Comparison of ENCODE assay signal across 23 mouse cellular contexts in the genomic region with DNA sequence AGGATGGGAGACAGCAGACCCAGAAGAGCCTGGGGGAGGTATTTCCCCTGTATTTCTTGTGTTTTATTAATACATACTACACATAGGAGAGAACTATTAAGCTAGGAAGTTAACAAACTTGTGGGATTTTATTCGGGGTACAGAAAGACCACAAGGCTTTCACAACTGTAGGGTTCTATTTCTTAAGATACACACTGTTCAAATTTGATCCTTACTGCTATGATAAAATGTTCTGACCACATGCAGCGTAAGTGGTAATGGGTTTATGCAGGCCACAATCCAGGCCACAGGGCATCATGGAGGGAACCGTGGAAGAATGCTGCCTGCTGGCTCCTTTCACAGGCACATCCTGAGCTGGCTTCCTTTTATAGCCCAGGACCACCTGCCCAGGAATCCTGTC.
DNase-seq lines count a peak whose midpoint lies in the region; ATAC-seq and TF ChIP-seq lines count a peak whose summit lies in the region.
"Had no signal": no experiment of that assay in that cellular context is flagged by ENCODE, and none has a peak within 500 bp of the region (broad histone marks: within the 10 kb centered on the region; RNA-seq: fewer than 3 reads in every experiment).

No protein-coding gene starts in this region.

- no peak overlapping the region for H3K4me2 ChIP-seq in embryonic facial prominence, embryonic 12.5 days (replicated peaks)

- no peaks in the 10 kb centered on the region for H3K9me3 ChIP-seq in embryonic facial prominence, embryonic 12.5 days
- no peaks in the 10 kb centered on the region for H3K9me3 ChIP-seq in embryonic facial prominence, embryonic 10.5 days
- H3K9me3 ChIP-seq: G1E had no signal

- H3K9ac ChIP-seq in embryonic facial prominence, embryonic 12.5 days, result no peak overlapping the region

- no peaks in the 10 kb centered on the region for H3K36me3 ChIP-seq in embryonic facial prominence, embryonic 12.5 days
- no peaks in the 10 kb centered on the region for H3K36me3 ChIP-seq in embryonic facial prominence, embryonic 10.5 days (replicated peaks)
- no peaks in the 10 kb centered on the region for H3K36me3 ChIP-seq in kidney, adult 2 months (ENCODE audit: control insufficient read depth, insufficient read depth, low read length)

- H3K27ac ChIP-seq in embryonic facial prominence, embryonic 12.5 days, result no peak overlapping the region
- H3K27ac ChIP-seq in embryonic facial prominence, embryonic 10.5 days (replicated peaks), result no peak overlapping the region
- no peak overlapping the region for H3K27ac ChIP-seq in kidney, adult 2 months (ENCODE audit: insufficient read depth, low read depth, low read length)

- no peak for TF ChIP-seq POLR2A in kidney, adult 2 months (IDR thresholded peaks at IDR 0.05; ENCODE audit: low read depth, low read length)

- WGBS in embryonic facial prominence, embryonic 12.5 days, result 79% methylated on average over 3 of the region's 3 CpGs
- 87% methylated on average over 3 of the region's 3 CpGs for WGBS in embryonic facial prominence, embryonic 10.5 days
- 84% methylated on average over 3 of the region's 3 CpGs for whole genome bisulfite sequencing in kidney, adult 2 months

- no peak for TF ChIP-seq CTCF in kidney, adult 2 months (conservative IDR thresholded peaks at IDR 0.05; ENCODE audit: insufficient read depth, insufficient read length, low read depth, low read length)

- DNase-seq in embryonic facial prominence, embryonic 10.5 days (ENCODE audit: low spot score), result no peak
- peak; percentile 57 for DNase-seq in 416B (ENCODE audit: low read depth)
- no peak for DNase-seq in kidney, adult 2 months
- DNase-seq in heart, postnatal 4 days, result no peak
- no peak for DNase-seq in cerebellum, postnatal 14 days
- DNase-seq: adrenal gland, adult 2 months; adrenal gland, adult 8-10 months; adrenal gland, postnatal 10 days; adrenal gland, postnatal 14 days; adrenal gland, postnatal 25 days; adrenal gland, postnatal 36 days; B cell, adult 2 months; cerebellum, adult 11 months; cerebellum, adult 11-12 months; cerebellum, adult 18-20 months had no signal

- peaks cover 3% of the 10 kb centered on the region; the same call in 1 of the 2 replicates for H3K4me1 ChIP-seq in embryonic facial prominence, embryonic 12.5 days
- peaks cover 12% of the 10 kb centered on the region for H3K4me1 ChIP-seq in embryonic facial prominence, embryonic 10.5 days
- H3K4me1 ChIP-seq in kidney, adult 2 months (ENCODE audit: control insufficient read depth, insufficient read depth, low read length), result no peaks in the 10 kb centered on the region

- ATAC-seq in embryonic facial prominence, embryonic 12.5 days (ENCODE audit: insufficient number of reproducible peaks, insufficient read depth, low FRiP score, low TSS enrichment), result 0 out of 2 replicates have a peak, but pooled peaks have one; percentile 10
- peak; percentile 66 for ATAC-seq in granulocyte monocyte progenitor cell, adult 5-6 weeks (replicated peaks; ENCODE audit: poor library complexity, severe bottlenecking)
- ATAC-seq in megakaryocyte progenitor cell, adult 5-6 weeks (replicated peaks; ENCODE audit: poor library complexity), result 0 out of 2 replicates have a peak, but pooled peaks have one; percentile 14
- ATAC-seq: activated CD4-positive, CD25-positive, alpha-beta regulatory T cell, adult 4 months; CD4-positive, CD25-positive, alpha-beta regulatory T cell, adult 4 months; Patski had no signal

- H3K4me3 ChIP-seq in embryonic facial prominence, embryonic 12.5 days, result no peak overlapping the region
- no peak overlapping the region for H3K4me3 ChIP-seq in embryonic facial prominence, embryonic 10.5 days
- no peak overlapping the region for H3K4me3 ChIP-seq in kidney, adult 2 months (ENCODE audit: insufficient read depth, low read depth, low read length)

- H3K27me3 ChIP-seq in embryonic facial prominence, embryonic 12.5 days, result no peaks in the 10 kb centered on the region
- no peaks in the 10 kb centered on the region for H3K27me3 ChIP-seq in embryonic facial prominence, embryonic 10.5 days (replicated peaks; ENCODE audit: low read depth, poor library complexity, severe bottlenecking)
- H3K27me3 ChIP-seq in kidney, adult 2 months (replicated peaks; ENCODE audit: control insufficient read depth, insufficient read depth, low read length), result no peaks in the 10 kb centered on the region
- H3K27me3 ChIP-seq: CH12.LX, Patski had no signal

Comparison
In these comparisons a context has a peak if more than half of its experiments do, and no peak if none do; other contexts are left out.
1. ATAC-seq: peak in every context shown above with its lines; median percentile 66 in granulocyte monocyte progenitor cell, adult 5-6 weeks; 14 in megakaryocyte progenitor cell, adult 5-6 weeks; 10 in embryonic facial prominence, embryonic 12.5 days.